Mouse (Mus musculus) gastrocnemius, postnatal 4 days (tissue): ENCODE measurements at regions not wholly inside any gene's neighbourhood (a gene's known extent, or its start where the extent isn't known, plus 50 kb on each side); places are given as distances from the start of the nearest gene placed in this dataset.
"Not testable (repeated sequence)": the region's sequence is repeated elsewhere in the genome, so short reads cannot be mapped to it uniquely, and the experiment has no call there.

Source experiments
- DNase-seq, 2 experiments: peaks; one replicate each; pipeline ENCODE4 v3.0.0; 2021 to 2022; ENCODE audit warnings: low spot score in 2 of 2, mixed read lengths in 2 of 2

GRCm38 (mm10) chr15:8767624-8768571 is 57.3 kb upstream of the Slc1a3 start:
- no peak for DNase-seq

GRCm38 (mm10) chr15:8766208-8766607 is 55.6 kb upstream of the Slc1a3 start:
- not testable (repeated sequence) for DNase-seq

GRCm38 (mm10) chr15:8761741-8762271 is 51.2 kb upstream of the Slc1a3 start:
- no peak for DNase-seq

- no peak for DNase-seq
Measured at GRCm38 (mm10) chr15:8761132-8761531, 50.6 kb upstream of the Slc1a3 start.
